Mouse (Mus musculus): ENCODE data around the gene Tek. TPM values are rescaled to one million over a fixed set of nuclear protein-coding genes. Genes with fewer than 3 reads are reported as not detected.
"Not testable (repeated sequence)": the region's sequence is repeated elsewhere in the genome, so short reads cannot be mapped to it uniquely, and the experiment has no call there.

The Tek gene
- 8.7 and 10.1 TPM in 2 replicates for polyA plus RNA-seq (2014; fragmentation: Nextera tagmentation; extraction: Ambion mirVana)

DNA sequence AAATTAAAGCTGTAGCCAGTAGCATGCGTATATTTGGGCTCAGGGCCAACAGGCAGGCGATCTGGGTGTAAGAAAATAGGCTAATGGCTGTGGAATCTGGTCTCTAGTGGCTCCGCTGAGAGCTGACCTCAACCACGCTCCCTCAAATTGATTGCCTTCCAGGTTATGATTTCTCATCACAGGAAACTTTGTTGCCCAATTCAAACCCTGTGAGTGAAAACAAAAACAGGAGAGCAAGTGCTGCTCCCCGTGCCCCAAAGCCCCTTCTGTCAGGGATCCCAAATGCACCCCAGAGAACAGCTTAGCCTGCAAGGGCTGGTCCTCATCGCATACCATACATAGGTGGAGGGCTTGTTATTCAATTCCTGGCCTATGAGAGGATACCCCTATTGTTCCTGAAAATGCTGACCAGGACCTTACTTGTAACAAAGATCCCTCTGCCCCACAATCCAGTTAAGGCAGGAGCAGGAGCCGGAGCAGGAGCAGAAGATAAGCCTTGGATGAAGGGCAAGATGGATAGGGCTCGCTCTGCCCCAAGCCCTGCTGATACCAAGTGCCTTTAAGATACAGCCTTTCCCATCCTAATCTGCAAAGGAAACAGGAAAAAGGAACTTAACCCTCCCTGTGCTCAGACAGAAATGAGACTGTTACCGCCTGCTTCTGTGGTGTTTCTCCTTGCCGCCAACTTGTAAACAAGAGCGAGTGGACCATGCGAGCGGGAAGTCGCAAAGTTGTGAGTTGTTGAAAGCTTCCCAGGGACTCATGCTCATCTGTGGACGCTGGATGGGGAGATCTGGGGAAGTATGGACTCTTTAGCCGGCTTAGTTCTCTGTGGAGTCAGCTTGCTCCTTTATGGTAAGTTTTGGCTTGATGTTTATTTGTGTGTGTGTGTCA, at the start of gene Tek:
Gene Tek, plus strand, starts transcription at position 452 of the 894 bp plus-strand sequence.
- Histone ChIP-seq H3K4me1 (ENCODE audit: control insufficient read depth, insufficient read depth, low read length) (no peaks in the 10 kb centered on the region), H3K27ac (ENCODE audit: low read depth, low read length) (no peak within 1 kb of the TSS), H3K4me3 (ENCODE audit: low read depth, low read length) (no peak within 1 kb of the TSS), H3K9ac (ENCODE audit: low read length) (no peak within 1 kb of the TSS), H3K9me3 (ENCODE audit: control insufficient read depth, low read length) (no peaks in the 10 kb centered on the region), H3K4me2 (ENCODE audit: low read depth) (no peak within 1 kb of the TSS), H3K27me3 (ENCODE audit: control insufficient read depth, insufficient read depth, low read length) (no peaks in the 10 kb centered on the region), H3K36me3 (ENCODE audit: control insufficient read depth, insufficient read depth, low read length) (no peaks in the 10 kb centered on the region)
- DNase-seq (ENCODE audit: low spot score) (no peak), ATAC-seq (ENCODE audit: insufficient read depth, low FRiP score, low TSS enrichment) (no peak)
- 71% methylated on average over 16 of the region's 16 CpGs for WGBS

DNA sequence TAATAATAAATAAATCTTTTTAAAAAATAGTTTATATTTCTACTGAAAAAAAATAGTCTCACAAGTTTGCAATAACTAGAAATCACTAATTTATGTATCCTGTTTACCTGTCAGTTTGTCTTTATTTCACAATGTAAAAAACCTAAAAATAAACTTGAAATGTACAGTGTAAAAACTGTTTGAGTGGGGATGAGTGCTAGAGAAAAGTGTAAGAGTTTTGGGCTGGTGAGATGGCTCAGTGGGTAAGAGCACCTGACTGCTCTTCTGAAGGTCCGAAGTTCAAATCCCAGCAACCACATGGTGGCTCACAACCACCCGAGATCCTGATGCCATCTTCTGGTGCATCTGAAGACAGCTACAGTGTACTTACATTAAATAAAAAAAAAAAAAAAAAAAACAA, 49.3 kb upstream of the Tek start:
- ATAC-seq (ENCODE audit: insufficient read depth, low FRiP score, low TSS enrichment); H3K4me3 ChIP-seq (ENCODE audit: low read depth, low read length); H3K4me2 ChIP-seq (ENCODE audit: low read depth); DNase-seq (ENCODE audit: low spot score); H3K27ac ChIP-seq (ENCODE audit: low read depth, low read length); H3K9me3 ChIP-seq (ENCODE audit: control insufficient read depth, low read length); H3K27me3 ChIP-seq (ENCODE audit: control insufficient read depth, insufficient read depth, low read length); H3K4me1 ChIP-seq (ENCODE audit: control insufficient read depth, insufficient read depth, low read length); H3K9ac ChIP-seq (ENCODE audit: low read length); H3K36me3 ChIP-seq (ENCODE audit: control insufficient read depth, insufficient read depth, low read length): not testable (repeated sequence)
- 85% methylated on average over 2 of the region's 2 CpGs for WGBS

DNA sequence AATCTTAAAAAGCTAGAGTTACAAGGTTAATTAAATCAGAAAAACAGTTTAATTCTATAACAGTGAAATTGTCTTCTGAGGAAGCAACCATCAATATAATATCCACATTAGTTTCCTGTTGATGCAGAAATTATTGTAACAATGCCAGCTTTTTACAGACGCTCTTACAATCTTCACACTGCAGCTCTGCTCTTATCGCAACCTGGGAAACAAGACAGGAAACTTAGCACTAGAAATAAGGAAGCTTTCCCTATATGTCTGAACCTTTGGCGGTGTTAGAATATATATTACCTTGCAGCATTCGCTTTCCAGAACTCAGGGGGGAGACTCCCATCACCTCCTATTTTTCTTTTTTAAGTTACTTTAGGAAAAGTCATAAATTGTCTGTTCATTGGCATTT, 48.0 kb upstream of the Tek start:
- Histone ChIP-seq H3K36me3 (ENCODE audit: control insufficient read depth, insufficient read depth, low read length) (peaks cover 2% of the 10 kb centered on the region; the same call in 1 of the 2 replicates), H3K27ac (ENCODE audit: low read depth, low read length) (no peak overlapping the region), H3K9me3 (ENCODE audit: control insufficient read depth, low read length) (no peaks in the 10 kb centered on the region), H3K9ac (ENCODE audit: low read length) (no peak overlapping the region), H3K4me3 (ENCODE audit: low read depth, low read length) (no peak overlapping the region), H3K4me1 (ENCODE audit: control insufficient read depth, insufficient read depth, low read length) (no peaks in the 10 kb centered on the region), H3K4me2 (ENCODE audit: low read depth) (no peak overlapping the region), H3K27me3 (ENCODE audit: control insufficient read depth, insufficient read depth, low read length) (no peaks in the 10 kb centered on the region)
- WGBS, result 85% methylated on average over 4 of the region's 4 CpGs
- ATAC-seq (ENCODE audit: insufficient read depth, low FRiP score, low TSS enrichment) (no peak), DNase-seq (ENCODE audit: low spot score) (no peak)

DNA sequence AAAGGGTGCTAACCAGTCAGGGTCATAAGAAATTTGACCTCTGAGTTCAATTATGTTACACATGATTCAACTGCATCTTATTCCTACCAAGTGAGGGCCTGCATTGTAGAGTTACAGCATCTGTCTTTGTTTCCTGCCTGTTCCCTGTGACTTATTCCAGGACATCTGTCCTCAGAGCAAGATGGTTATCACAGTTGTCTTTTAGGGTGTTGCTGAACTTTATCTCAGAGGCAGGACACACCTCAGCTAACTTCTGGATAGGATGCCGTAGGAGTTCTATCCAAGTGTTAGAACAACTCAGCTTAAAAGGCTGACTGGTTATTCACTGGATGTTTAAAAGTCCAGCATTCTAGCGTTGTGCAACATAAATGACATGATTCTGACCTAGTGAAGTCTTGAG, 46.9 kb upstream of the Tek start:
- no peaks in the 10 kb centered on the region for H3K27me3 ChIP-seq (ENCODE audit: control insufficient read depth, insufficient read depth, low read length)
- no peak overlapping the region for H3K27ac ChIP-seq (ENCODE audit: low read depth, low read length)
- ATAC-seq (ENCODE audit: insufficient read depth, low FRiP score, low TSS enrichment) (no peak), DNase-seq (ENCODE audit: low spot score) (no peak)
- peaks cover 2% of the 10 kb centered on the region; the same call in 1 of the 2 replicates for H3K36me3 ChIP-seq (ENCODE audit: control insufficient read depth, insufficient read depth, low read length)
- no peak overlapping the region for H3K4me3 ChIP-seq (ENCODE audit: low read depth, low read length)
- no peaks in the 10 kb centered on the region for H3K9me3 ChIP-seq (ENCODE audit: control insufficient read depth, low read length)
- H3K4me1 ChIP-seq (ENCODE audit: control insufficient read depth, insufficient read depth, low read length), result no peaks in the 10 kb centered on the region
- WGBS, result 87% methylated on average over 2 of the region's 2 CpGs
- no peak overlapping the region for H3K4me2 ChIP-seq (ENCODE audit: low read depth)
- no peak overlapping the region for H3K9ac ChIP-seq (ENCODE audit: low read length)

DNA sequence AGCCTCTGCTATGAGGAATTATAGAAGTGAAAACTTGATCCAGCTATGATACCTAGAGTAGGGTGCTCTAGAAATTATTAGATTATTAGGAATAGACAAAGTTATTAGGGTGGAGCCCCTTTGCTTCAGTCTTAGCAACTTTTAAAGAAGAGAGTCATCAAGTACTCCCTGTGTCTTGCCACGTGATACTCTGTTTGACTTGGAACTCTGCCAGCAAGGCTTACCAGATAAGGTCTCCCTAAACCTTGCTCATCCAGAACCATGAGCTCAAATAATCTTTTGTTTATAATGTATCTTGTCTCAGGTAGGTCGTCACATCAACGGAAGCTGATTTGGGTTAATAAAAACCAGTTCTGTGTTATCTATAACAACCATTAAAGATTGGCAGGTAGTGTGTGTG, 42.7 kb upstream of the Tek start:
- Histone ChIP-seq H3K27me3 (ENCODE audit: control insufficient read depth, insufficient read depth, low read length) (no peaks in the 10 kb centered on the region), H3K9me3 (ENCODE audit: control insufficient read depth, low read length) (no peaks in the 10 kb centered on the region), H3K27ac (ENCODE audit: low read depth, low read length) (no peak overlapping the region), H3K4me3 (ENCODE audit: low read depth, low read length) (no peak overlapping the region), H3K4me2 (ENCODE audit: low read depth) (no peak overlapping the region), H3K9ac (ENCODE audit: low read length) (no peak overlapping the region), H3K36me3 (ENCODE audit: control insufficient read depth, insufficient read depth, low read length) (no peaks in the 10 kb centered on the region), H3K4me1 (ENCODE audit: control insufficient read depth, insufficient read depth, low read length) (no peaks in the 10 kb centered on the region)
- WGBS, result 85% methylated on average over 3 of the region's 3 CpGs
- ATAC-seq (ENCODE audit: insufficient read depth, low FRiP score, low TSS enrichment) (no peak), DNase-seq (ENCODE audit: low spot score) (no peak)

DNA sequence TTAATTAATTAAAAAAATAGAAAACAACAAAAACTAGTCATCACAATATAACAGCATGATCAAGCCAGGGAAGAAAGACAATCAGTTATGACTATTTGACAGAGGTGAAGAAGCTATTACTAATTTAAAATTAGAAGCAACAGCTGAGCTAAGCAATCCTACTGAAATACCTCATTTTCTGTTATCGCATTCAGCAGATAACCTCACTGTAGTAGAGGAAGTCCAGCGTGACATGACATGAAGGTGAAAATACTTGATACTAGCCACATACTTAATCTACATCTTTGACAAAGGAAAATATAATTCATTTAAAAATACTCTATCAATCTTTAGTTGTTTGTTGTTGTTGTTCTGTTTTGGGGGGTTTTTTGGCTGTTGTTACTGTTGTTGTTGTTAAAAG, 28.1 kb upstream of the Tek start:
- DNase-seq (ENCODE audit: low spot score) (no peak), ATAC-seq (ENCODE audit: insufficient read depth, low FRiP score, low TSS enrichment) (no peak)
- H3K4me3 ChIP-seq (ENCODE audit: low read depth, low read length), result no peak overlapping the region
- H3K27me3 ChIP-seq (ENCODE audit: control insufficient read depth, insufficient read depth, low read length), result no peaks in the 10 kb centered on the region
- no peak overlapping the region for H3K9ac ChIP-seq (ENCODE audit: low read length)
- no peaks in the 10 kb centered on the region for H3K4me1 ChIP-seq (ENCODE audit: control insufficient read depth, insufficient read depth, low read length)
- WGBS, result 88% methylated on average over 2 of the region's 2 CpGs
- no peaks in the 10 kb centered on the region for H3K9me3 ChIP-seq (ENCODE audit: control insufficient read depth, low read length)
- no peak overlapping the region for H3K27ac ChIP-seq (ENCODE audit: low read depth, low read length)
- no peak overlapping the region for H3K4me2 ChIP-seq (ENCODE audit: low read depth)
- H3K36me3 ChIP-seq (ENCODE audit: control insufficient read depth, insufficient read depth, low read length), result no peaks in the 10 kb centered on the region

DNA sequence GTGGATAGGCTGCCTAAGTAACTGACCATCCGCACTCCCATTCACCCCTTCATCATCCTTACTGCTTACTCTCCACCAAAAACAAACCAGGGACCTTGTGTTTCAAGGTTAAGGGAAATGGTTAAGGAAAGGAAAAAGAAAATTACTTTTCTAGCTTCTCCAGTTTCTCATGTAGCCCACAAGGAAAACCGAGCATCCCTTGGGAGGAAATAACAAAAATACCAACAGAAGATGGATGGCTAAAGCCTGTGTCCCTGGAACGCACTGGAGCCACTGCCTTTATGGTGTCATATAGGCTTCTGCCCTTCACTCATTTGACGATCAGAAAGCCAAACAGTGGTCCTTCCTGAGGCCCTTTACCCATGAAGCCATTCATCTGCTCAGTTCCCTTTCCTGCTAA, 27.7 kb upstream of the Tek start:
- H3K9me3 ChIP-seq (ENCODE audit: control insufficient read depth, low read length), result no peaks in the 10 kb centered on the region
- no peak overlapping the region for H3K9ac ChIP-seq (ENCODE audit: low read length)
- no peaks in the 10 kb centered on the region for H3K4me1 ChIP-seq (ENCODE audit: control insufficient read depth, insufficient read depth, low read length)
- no peaks in the 10 kb centered on the region for H3K27me3 ChIP-seq (ENCODE audit: control insufficient read depth, insufficient read depth, low read length)
- WGBS, result 72% methylated on average over 4 of the region's 4 CpGs
- no peak overlapping the region for H3K27ac ChIP-seq (ENCODE audit: low read depth, low read length)
- no peak for DNase-seq (ENCODE audit: low spot score)
- no peak for ATAC-seq (ENCODE audit: insufficient read depth, low FRiP score, low TSS enrichment)
- no peak overlapping the region for H3K4me2 ChIP-seq (ENCODE audit: low read depth)
- no peaks in the 10 kb centered on the region for H3K36me3 ChIP-seq (ENCODE audit: control insufficient read depth, insufficient read depth, low read length)
- no peak overlapping the region for H3K4me3 ChIP-seq (ENCODE audit: low read depth, low read length)

DNA sequence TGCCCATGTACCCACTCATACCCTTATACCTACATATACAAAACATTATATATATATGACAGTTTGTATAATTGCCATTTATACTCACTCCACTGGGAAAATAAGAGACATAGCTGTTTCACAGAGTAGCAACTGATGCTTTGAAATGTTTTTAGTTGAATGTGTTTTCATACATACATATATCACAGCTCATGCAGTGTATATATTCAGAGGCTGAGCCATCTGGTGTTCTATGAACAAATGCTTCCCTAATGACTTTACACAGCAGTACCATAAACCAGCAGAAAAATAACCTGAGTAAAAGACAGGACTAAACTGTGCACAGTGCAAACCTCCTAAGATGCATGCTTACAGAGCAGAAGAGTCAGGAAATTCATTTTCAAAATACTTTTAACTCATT, 25.3 kb upstream of the Tek start:
- no peak overlapping the region for H3K9ac ChIP-seq (ENCODE audit: low read length)
- no peak for DNase-seq (ENCODE audit: low spot score)
- ATAC-seq (ENCODE audit: insufficient read depth, low FRiP score, low TSS enrichment), result no peak
- no peak overlapping the region for H3K4me3 ChIP-seq (ENCODE audit: low read depth, low read length)
- H3K9me3 ChIP-seq (ENCODE audit: control insufficient read depth, low read length), result no peaks in the 10 kb centered on the region
- H3K4me2 ChIP-seq (ENCODE audit: low read depth), result no peak overlapping the region
- no peaks in the 10 kb centered on the region for H3K36me3 ChIP-seq (ENCODE audit: control insufficient read depth, insufficient read depth, low read length)
- no peak overlapping the region for H3K27ac ChIP-seq (ENCODE audit: low read depth, low read length)
- no peaks in the 10 kb centered on the region for H3K27me3 ChIP-seq (ENCODE audit: control insufficient read depth, insufficient read depth, low read length)
- H3K4me1 ChIP-seq (ENCODE audit: control insufficient read depth, insufficient read depth, low read length), result no peaks in the 10 kb centered on the region

DNA sequence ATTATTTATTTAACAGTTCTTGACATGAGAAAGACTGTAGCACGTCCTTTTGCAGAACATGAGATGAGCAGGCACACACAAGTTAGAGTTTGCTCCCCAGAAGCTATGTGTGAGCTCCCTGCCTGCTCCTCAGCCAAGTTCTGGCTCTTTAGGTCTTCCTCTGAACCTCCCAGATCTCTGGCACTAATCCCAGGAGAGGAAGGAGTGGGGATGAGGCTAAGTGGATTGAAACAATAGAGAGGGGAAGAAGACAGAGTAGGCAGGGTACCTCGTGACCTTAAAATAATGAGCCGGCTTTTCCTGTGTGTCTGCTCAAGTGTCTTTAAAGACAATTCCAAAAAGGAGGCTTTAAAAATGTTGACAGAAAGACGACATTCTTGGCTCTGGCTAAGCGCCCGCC, 23.9 kb upstream of the Tek start:
- Histone ChIP-seq H3K4me2 (ENCODE audit: low read depth) (no peak overlapping the region), H3K27ac (ENCODE audit: low read depth, low read length) (no peak overlapping the region), H3K4me1 (ENCODE audit: control insufficient read depth, insufficient read depth, low read length) (no peaks in the 10 kb centered on the region), H3K36me3 (ENCODE audit: control insufficient read depth, insufficient read depth, low read length) (no peaks in the 10 kb centered on the region), H3K27me3 (ENCODE audit: control insufficient read depth, insufficient read depth, low read length) (no peaks in the 10 kb centered on the region), H3K9ac (ENCODE audit: low read length) (no peak overlapping the region), H3K4me3 (ENCODE audit: low read depth, low read length) (no peak overlapping the region), H3K9me3 (ENCODE audit: control insufficient read depth, low read length) (no peaks in the 10 kb centered on the region)
- DNase-seq (ENCODE audit: low spot score) (no peak), ATAC-seq (ENCODE audit: insufficient read depth, low FRiP score, low TSS enrichment) (no peak)
- 69% methylated on average over 6 of the region's 6 CpGs for WGBS
